Mouse (Mus musculus) forelimb bud, embryonic 11.5 days (tissue): ENCODE results near the gene 1700015F17Rik.

ENCODE experiments used
- DNase-seq: peaks from one replicate; pipeline ENCODE4 v3.0.0-alpha.2; 2012; ENCODE audit warnings: low read depth, low spot score

The 1700015F17Rik gene

DNA sequence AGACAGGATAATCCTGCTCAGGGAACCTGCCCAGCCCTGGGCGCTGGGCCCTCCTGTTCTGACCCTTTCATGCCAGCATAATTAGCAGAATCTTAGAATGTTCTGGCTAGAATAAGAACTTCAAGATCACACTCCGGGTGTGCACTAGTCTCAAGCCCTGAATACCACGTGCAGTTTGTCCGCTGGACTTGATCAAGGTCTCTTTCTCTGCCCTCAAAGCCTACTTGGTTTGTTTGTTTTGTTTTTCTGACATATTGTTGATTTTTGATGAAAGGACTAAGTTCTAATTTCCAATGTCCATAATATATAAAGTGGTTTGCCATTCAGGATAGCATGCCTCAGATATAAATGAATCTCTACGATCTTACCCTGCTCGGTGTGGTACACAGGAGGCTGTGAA is at the start of gene 1700015F17Rik:
Gene 1700015F17Rik (minus strand): TSS at position 101 of the 400 bp plus-strand sequence.
- no peak for DNase-seq

DNA sequence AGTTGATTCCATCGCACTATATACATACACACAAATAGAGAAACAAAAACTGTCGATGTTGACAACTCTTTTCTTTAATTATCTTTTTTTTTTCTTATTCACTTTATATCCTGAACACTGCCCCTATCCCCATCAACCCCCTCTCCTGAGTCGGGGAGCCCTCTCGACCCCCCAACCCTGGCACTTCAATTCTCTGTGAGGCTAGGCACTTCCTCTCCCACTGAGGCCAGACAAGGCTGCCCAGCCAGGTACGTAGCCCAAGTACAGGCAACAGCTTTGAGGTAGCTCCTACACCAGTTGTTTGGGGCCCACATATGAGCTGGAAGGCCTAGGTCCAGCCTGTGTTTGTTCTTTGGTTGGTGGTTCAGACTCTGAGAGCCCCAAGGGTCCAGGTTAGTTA is 36.5 kb upstream of the 1700015F17Rik start:
- DNase-seq: no peak

DNA sequence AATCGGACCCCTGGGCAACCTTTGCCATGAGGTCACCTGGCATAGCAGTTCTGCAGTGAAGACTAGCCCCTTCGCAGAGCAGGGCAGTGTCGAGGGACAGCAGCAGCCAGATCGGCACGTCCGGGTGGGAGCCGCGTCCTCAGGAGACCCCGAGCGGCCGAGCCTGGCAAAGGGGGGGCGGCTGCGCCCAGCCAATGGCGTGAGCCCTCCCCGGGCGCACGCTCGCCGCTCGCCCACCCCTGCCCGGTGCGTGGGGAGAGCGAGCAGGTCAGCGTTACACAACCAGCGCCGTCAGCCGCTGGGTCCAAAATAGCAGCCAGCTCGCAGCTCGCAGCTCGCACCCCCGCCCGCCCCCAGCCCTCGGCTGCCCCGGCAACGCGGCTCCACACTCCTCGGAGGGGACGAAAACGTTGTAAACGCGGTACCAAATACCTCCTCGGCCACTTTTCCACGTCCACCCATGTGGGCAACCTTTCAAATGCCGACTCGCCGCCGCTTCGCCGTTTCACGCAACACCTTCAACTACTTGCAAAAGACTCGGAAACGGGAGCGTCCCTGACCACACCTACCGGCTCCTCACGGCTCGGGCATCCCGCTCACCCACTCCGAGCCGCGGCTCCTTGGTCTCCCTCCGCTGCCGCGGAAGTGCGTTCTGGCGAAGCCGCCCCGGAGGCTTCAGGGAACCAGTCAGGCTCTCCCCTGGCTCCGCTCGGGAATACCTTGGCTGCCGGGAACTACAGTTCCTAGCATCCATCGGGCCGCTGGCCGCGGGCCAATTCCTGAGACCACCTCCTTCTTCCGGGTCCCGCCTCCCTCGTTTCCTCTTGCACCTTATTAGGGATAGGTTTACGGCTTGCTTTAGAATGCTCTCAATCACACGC is 35.5 kb upstream of the 1700015F17Rik start, which contains the start of gene Cldn12:
Gene Cldn12 (minus strand): TSS at position 763 of the 881 bp plus-strand sequence.
- DNase-seq: peak; percentile 97

GRCm38 (mm10) chr5:5511401-5511800 is 32.5 kb upstream of the 1700015F17Rik start:
- DNase-seq: no peak

DNA sequence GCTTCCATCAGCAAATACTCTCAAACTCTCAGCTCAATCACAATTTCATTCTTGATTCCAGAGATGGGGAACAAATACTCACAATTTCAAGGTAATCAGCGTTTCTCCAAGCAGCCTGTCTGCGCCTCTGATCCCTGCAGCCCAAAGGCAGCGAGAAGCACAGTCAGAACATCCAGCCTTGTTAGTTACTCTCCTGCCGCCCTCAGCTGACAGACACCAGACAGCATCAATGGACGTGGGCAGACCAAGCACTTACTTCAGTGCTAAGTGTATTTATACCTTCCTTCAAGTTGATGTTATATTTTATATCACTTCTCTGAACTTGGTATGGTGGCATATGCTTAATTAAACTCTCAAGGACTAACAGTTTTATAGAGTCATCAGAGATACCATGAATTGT is 32.0 kb upstream of the 1700015F17Rik start:
- no peak for DNase-seq

- DNase-seq: no peak
Observed at GRCm38 (mm10) chr5:5510304-5510887, 31.5 kb upstream of the 1700015F17Rik start.

DNA sequence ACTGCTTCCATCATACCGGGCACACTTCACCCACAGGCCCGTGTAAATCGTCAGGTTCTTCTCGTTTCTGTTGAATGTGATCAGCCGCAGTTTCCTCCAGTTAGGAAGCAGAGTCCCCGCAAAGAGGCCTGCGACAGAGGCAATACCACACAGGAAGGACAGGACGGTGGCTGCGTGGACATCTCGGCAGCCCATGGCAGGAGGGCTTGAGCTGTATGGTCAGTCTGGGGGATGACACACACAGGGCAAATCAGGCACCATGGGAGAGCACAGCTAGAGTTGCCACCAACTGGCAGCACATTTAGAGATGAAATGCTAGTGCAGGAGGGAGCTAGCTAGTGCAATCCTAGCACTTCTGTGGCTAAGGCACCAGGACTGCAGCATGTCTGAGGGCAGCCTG is 29.3 kb upstream of the 1700015F17Rik start:
- no peak for DNase-seq

DNA sequence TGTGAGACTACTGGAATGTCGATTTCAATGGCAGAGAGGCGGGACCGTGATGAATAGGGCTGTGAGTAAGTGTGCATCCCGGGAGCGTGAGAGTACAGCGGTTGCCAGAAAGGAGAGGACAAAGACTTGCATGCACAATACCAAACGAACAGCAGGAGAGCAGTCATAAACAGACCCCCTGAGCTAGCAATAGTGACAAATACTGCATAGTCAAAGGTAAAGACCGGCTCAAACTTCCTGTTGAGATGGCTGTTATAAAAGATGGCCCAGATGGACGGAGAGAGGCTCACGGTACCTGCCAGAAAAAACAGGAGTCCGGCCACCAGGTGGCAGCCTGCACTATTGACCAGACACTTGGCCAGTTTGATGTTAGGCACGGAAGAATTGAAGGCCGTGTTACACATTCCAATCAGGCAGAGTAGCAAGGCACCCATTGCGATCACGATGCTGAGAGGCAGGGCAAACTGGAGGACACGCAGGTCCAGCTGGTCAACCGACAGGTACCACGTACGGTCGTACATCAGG is 28.8 kb upstream of the 1700015F17Rik start:
- no peak for DNase-seq

DNA sequence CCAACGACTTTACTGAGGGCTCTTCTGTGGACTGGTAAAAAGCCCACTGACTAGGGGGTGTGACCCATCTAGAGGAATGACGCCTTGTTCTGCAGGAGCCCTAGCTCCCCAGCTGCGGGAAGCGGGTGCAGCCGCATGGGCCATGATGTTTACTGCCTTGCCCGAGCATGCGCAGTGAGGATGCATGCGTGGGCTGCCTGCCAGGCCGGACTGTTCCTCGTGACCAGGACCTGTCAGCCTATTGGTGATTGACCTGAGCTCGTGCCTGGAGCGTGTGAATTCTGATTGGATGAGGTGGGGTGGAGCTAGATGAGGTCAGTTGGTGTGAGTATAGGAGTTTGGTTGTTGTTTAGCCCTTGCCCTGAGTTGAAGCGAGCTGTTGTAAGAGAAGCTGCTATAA is 25.5 kb upstream of the 1700015F17Rik start:
- DNase-seq: no peak

DNA sequence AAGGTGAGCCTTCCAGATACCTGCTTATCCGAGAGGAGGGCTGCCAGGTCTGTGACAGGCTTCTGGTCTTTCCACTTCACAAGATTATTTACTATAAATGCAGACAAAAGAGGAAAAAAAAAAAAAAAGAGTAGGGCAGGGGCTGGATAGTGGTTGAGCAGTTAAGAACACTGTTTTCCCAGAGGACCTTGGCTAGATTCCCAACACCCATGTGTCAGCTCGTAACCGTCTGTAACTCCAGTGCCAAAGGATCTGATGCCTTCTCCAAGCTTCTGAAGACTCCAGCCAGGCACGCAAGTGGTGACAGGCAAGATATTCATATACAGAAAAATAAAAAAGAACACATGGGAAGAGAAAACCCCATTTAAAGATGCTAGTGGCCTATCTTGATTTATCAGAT is 24.4 kb upstream of the 1700015F17Rik start:
- no peak for DNase-seq

DNA sequence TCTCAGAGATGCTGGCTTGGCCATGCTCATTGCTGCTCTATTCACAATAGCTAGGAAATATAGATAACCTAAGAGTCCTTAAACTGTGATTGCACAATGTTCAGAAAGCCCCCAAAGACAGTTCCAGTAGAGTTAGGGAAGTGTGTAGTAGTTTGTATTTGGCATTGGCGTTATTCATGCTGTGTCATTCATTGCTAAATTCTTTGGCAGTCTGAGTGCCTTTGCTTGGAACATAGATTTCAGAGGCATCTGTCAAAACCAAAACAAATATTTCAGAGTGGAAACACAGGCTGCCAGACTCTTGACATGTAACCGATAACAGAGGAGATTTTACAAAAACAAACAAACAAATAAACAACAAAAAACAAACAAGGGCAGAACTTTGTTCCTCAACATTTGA is 22.6 kb upstream of the 1700015F17Rik start:
- DNase-seq: no peak

GRCm38 (mm10) chr5:5496393-5496792 is 17.4 kb upstream of the 1700015F17Rik start:
- no peak for DNase-seq

GRCm38 (mm10) chr5:5495042-5495441 is 16.1 kb upstream of the 1700015F17Rik start:
- no peak for DNase-seq

GRCm38 (mm10) chr5:5494269-5495005 is 15.5 kb upstream of the 1700015F17Rik start:
- peak; percentile 54 for DNase-seq

DNA sequence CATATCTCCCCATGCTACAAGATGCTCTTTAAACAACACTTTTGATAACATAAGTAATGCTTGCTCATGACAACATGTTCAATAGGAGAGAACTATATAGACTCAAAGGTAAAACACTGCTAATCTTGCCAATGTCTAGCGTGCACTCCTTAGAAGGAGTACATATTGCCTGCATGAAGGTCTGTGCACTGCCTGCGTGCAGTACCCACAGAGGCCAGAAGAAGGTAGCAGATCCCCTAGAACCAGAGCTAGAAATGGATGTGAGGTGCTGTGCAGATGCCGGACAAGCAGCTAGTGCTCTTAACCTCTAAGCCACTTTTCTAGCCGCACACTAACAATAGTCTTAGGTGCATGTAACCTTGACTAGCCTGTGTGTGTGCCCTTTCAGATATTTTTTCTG is 13.2 kb upstream of the 1700015F17Rik start:
- DNase-seq: no peak

- no peak for DNase-seq
Observed at GRCm38 (mm10) chr5:5486071-5486470, 7.1 kb upstream of the 1700015F17Rik start.

DNA sequence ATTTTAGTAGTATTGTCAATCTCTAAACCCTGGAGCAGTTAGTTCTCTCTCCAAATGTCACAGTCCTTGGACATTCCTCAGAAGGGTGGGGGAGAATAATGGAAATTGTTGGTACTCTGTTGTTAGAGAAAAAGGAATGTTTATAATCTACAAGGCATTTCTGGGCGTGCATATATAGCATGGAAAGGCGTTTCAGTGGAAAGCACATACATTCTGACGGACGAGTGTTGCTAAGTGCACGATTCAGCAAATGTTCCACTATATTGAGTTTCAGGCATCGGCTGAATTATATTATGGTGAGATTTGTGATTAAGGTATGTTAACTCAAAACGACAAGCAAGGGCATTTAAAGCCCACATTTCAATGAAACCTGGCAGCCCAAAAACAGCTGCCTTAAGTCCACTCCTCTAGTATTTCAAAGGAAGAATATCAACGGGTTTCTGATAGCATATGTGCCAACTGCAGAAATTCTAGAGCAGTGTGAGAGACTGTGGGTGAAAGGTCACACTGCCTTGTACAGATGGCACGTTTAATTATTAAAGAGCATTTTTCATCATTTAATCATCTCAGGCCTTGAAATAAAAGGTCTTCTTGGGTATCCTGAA is 4.4 kb upstream of the 1700015F17Rik start:
- DNase-seq: peak; percentile 36

DNA sequence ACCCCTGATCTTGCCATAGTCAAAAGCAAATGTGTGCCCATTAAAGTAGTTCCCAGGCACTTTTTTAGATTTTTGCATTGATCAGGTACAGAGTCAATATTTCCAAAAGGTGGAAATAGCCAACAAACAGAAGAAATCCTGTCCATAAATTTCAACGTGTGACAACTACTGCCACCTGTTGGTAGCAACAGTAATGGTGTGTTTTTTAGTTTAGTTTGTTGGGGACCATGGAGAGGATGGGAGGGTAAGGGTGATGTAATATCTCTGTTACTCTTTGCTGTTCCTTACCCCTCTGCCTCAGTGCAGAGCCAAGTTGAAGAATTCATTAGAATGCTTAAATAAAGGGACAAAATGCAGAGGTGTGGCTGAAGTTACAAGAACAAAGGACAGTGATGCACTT is 2.7 kb upstream of the 1700015F17Rik start:
- DNase-seq: peak; percentile 42

DNA sequence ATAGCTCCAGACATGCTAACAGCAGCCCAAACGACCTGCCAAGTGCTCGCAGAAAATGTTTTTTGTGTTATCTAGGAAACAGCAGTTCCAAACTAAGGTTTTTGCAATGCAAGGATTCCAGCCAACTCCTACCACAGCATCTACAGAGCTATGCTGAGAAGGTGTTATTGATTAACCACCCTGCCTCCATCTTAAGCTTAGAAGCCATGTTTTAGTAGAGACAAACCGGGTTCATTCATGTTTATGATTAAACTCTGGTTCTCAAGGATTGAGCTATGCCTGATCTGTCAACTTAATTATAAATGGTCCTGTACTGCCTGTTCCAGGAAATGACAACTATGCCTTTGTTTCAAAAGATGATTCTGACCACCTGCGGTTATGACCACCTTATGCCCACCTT is 2.8 kb downstream of the 1700015F17Rik start:
- DNase-seq: no peak

DNA sequence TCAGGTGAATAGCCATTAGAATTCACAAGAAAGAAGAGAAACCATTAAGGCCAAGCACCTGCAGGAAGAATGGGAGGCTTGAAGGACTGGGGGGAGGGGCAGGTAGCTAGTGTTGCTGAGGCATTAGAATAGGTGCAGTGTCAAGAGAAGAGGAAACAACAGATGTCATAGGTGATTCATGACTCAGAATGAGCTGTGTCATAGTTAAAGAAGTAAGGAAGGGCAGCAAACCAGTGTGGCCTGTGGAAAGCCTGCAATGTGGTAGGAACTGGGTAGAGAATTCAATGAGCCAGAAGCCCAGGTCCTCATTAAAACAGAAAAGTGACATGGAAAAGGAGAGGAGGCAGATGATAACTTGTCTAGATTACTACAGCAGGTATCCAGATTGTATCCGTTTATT is 13.7 kb downstream of the 1700015F17Rik start:
- DNase-seq: no peak

DNA sequence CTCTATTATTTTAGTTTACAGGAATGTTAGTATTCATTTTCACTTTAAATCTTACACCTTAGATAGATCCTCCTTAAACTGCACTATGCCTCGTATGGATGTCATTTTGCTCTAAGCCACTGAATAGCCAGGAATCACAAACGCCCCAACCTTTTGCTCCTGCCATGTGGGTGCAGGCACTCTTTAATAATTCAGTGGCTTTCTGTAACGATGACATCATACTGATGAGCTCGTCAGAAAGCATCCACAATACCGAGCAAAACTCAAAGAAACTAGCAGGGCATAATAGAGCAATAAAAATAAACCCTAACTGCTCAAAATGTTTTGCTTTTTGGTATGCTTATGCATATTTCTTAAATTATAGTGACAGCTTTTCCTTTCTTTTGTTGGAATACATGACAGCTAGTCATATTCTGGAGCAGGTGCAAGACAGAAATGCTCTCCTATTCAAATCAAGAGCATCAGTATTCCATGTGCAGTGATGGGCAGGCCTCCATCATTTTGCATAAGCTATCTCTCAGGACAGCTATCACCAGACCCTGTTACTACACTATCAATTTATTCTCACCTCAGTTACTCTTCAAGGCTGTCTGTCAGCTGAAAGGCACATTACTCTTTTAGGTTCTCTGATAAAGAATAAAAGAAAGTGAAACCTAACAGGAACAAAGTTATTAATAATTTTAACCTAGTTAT is 47.1 kb downstream of the 1700015F17Rik start:
- DNase-seq: no peak
